Mouse (Mus musculus) embryonic facial prominence, embryonic 10.5 days (tissue): ENCODE measurements around the gene Dhtkd1. TPM values are rescaled to one million over a fixed set of nuclear protein-coding genes. Genes with fewer than 3 reads are reported as not detected.

Experiments used
- DNase-seq: peaks from one replicate; pipeline ENCODE4 v3.0.0-alpha.2; 2017; ENCODE audit warnings: low spot score
- H3K27ac ChIP-seq: fragments of 300-500 bp; sonication (generic); replicated peaks from 2 replicates; pipeline ENCODE4 v1.5.1; 2016; ENCODE audit warnings: mild to moderate bottlenecking
- H3K27me3 ChIP-seq: fragments of 300-500 bp; sonication (generic); replicated peaks from 2 replicates; pipeline ENCODE4 v1.6.1; 2016; ENCODE audit warnings: low read depth, mild to moderate bottlenecking; ENCODE audit not compliant: poor library complexity, severe bottlenecking
- H3K36me3 ChIP-seq: fragments of 300-500 bp; sonication (generic); replicated peaks from 2 replicates; pipeline ENCODE4 v1.6.1; 2016; ENCODE audit warnings: mild to moderate bottlenecking, moderate library complexity
- H3K4me1 ChIP-seq: fragments of 300-500 bp; sonication (generic); 2 replicates; pipeline ENCODE4 v1.6.1; 2016
- H3K4me3 ChIP-seq: fragments of 300-500 bp; sonication (generic); 2 replicates; pipeline ENCODE4 v1.5.1; 2016; ENCODE audit warnings: mild to moderate bottlenecking, moderate library complexity
- H3K9me3 ChIP-seq: fragments of 300-500 bp; sonication (generic); 2 replicates; pipeline ENCODE4 v1.6.1; 2016; ENCODE audit warnings: mild to moderate bottlenecking
- WGBS: fragments of 180-500 bp; shearing (Covaris S2); methylation state at CpG from one replicate; pipeline ENCODE4 v1.1.7; 2016; 5-methylcytosine and 5-hydroxymethylcytosine counted together
- polyA plus RNA-seq: library from polyadenylated mRNA; unstranded; fragments of >200 nt; fragmentation: Nextera tagmentation; extraction: Ambion mirVana; gene quantifications from 2 replicates; pipeline ENCODE4 v1.2.1, GENCODE M21; 2016

Gene Dhtkd1
- polyA plus RNA-seq, 1 experiment from 2014 or later = 7.3 TPM

- 91% methylated on average over 2 of the region's 2 CpGs for WGBS
- no peak overlapping the region for H3K4me3 ChIP-seq
- no peak overlapping the region for H3K27ac ChIP-seq
- H3K4me1 ChIP-seq = no peaks in the 10 kb centered on the region
- no peaks in the 10 kb centered on the region for H3K9me3 ChIP-seq
- H3K27me3 ChIP-seq = no peaks in the 10 kb centered on the region
- no peak for DNase-seq
- peaks cover 91% of the 10 kb centered on the region for H3K36me3 ChIP-seq
These were observed 74.9 kb downstream of the Dhtkd1 start for GRCm38 (mm10) chr2:5867681-5868080.

- no peaks in the 10 kb centered on the region for H3K9me3 ChIP-seq
- no peak for DNase-seq
- no peak within 1 kb of the TSS for H3K27ac ChIP-seq
- H3K4me1 ChIP-seq = no peaks in the 10 kb centered on the region
- H3K27me3 ChIP-seq = no peaks in the 10 kb centered on the region
- no peak within 1 kb of the TSS for H3K4me3 ChIP-seq
- H3K36me3 ChIP-seq = peaks cover 97% of the 10 kb centered on the region
- WGBS = 92% methylated on average over 3 of the region's 3 CpGs
These were observed 79.8 kb downstream of the Dhtkd1 start, which contains the start of gene Gm13199 for GRCm38 (mm10) chr2:5862834-5863233. Gm13199 (minus strand) TSS chr2:5862934.

- peaks cover 73% of the 10 kb centered on the region for H3K36me3 ChIP-seq
- DNase-seq = no peak
- H3K27ac ChIP-seq = no peak overlapping the region
- H3K27me3 ChIP-seq = no peaks in the 10 kb centered on the region
- H3K4me1 ChIP-seq = peaks cover 1% of the 10 kb centered on the region; the same call in 1 of the 2 replicates
- no peaks in the 10 kb centered on the region for H3K9me3 ChIP-seq
- no peak overlapping the region for H3K4me3 ChIP-seq
- 90% methylated on average over 5 of the region's 5 CpGs for WGBS
These were observed 90.7 kb downstream of the Dhtkd1 start for GRCm38 (mm10) chr2:5851866-5852265.

- peaks cover 67% of the 10 kb centered on the region for H3K36me3 ChIP-seq
- peaks cover 9% of the 10 kb centered on the region for H3K4me1 ChIP-seq
- no peaks in the 10 kb centered on the region for H3K27me3 ChIP-seq
- no peak overlapping the region for H3K4me3 ChIP-seq
- WGBS = 95% methylated on average over 9 of the region's 9 CpGs
- H3K9me3 ChIP-seq = no peaks in the 10 kb centered on the region
- no peak for DNase-seq
- no peak overlapping the region for H3K27ac ChIP-seq
These were observed 91.5 kb downstream of the Dhtkd1 start for GRCm38 (mm10) chr2:5851116-5851515.

Other genes with a start within 250 kb of the Dhtkd1 start
- 0.59 and 0.74 TPM in 2 replicates for gene Camk1d, start 228.3 kb downstream of the Dhtkd1 start, polyA plus RNA-seq
- 119 and 125 TPM in 2 replicates for gene Nudt5, start 97.8 kb downstream of the Dhtkd1 start, polyA plus RNA-seq
- 410 and 430 TPM in 2 replicates for gene Cdc123, start 97.6 kb downstream of the Dhtkd1 start, polyA plus RNA-seq
- gene Gm13199, start 79.9 kb downstream of the Dhtkd1 start, polyA plus RNA-seq = 2.2 and 2.5 TPM in 2 replicates
- gene Sec61a2, start 47.4 kb downstream of the Dhtkd1 start, polyA plus RNA-seq = 86.0 and 88.9 TPM in 2 replicates
- 10.6 and 11.8 TPM in 2 replicates for gene Upf2, start 8.7 kb upstream of the Dhtkd1 start, polyA plus RNA-seq
- gene Proser2, start 187.4 kb upstream of the Dhtkd1 start, polyA plus RNA-seq = 3.6 and 4.4 TPM in 2 replicates